Comparison of ENCODE assay signal across 19 mouse cellular contexts in the genomic region with DNA sequence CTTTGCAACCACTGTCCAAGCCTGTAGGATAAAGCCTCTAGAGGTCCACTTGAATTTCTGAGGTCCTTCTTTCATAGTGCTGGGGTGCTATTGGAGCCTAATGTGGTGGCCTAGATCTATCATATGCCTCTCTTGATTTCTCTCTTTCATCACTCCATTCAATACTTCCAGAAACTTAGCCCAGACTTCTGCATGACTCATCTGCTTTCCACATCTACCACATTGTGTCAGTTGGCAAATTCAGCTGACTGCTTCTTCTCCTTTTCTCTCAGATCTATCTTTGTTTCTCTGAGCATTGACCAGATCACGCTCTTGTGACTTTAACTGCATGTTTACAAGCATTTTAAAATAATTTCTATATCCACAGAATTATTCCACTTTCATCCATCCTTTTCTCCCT.
A peak's percentile ranks its signal among the peaks of the same experiment; 100 is the strongest.
DNase-seq lines count a peak whose midpoint lies in the region; ATAC-seq and TF ChIP-seq lines count a peak whose summit lies in the region.
"Had no signal": no experiment of that assay in that cellular context is flagged by ENCODE, and none has a peak within 500 bp of the region (broad histone marks: within the 10 kb centered on the region; RNA-seq: fewer than 3 reads in every experiment).

No protein-coding gene starts in this region.

- no peaks in the 10 kb centered on the region for H3K79me2 ChIP-seq in MEL (ENCODE audit: control insufficient read depth, insufficient read depth, low read length, poor library complexity)

- no peak for TF ChIP-seq RAD21 in MEL (IDR thresholded peaks at IDR 0.05; ENCODE audit: low read depth, low read length)

- no peaks in the 10 kb centered on the region for H3K9me3 ChIP-seq in MEL (replicated peaks; ENCODE audit: insufficient read depth, low read length)
- H3K9me3 ChIP-seq: forebrain, embryonic 15.5 days; kidney, embryonic 15.5 days; midbrain, embryonic 12.5 days had no signal

- no peak overlapping the region for H3K4me3 ChIP-seq in MEL (ENCODE audit: control insufficient read depth in 1 of 2, insufficient read depth in 1 of 2, low read depth in 2 of 2, low read length in 2 of 2)
- H3K4me3 ChIP-seq: forebrain, embryonic 15.5 days; gastrocnemius, adult 2 months; kidney, embryonic 15.5 days; midbrain, embryonic 12.5 days had no signal

- no peaks in the 10 kb centered on the region for H3K4me1 ChIP-seq in MEL (ENCODE audit: control insufficient read depth in 1 of 2, insufficient read depth in 2 of 2, low read length in 2 of 2)
- H3K4me1 ChIP-seq: forebrain, embryonic 15.5 days; kidney, embryonic 15.5 days; midbrain, embryonic 12.5 days had no signal

- ATAC-seq in granulocyte monocyte progenitor cell, adult 5-6 weeks (replicated peaks; ENCODE audit: poor library complexity, severe bottlenecking): peak; percentile 99
- ATAC-seq in neutrophil, adult 5-6 weeks (ENCODE audit: extremely low read depth, insufficient number of reproducible peaks, low FRiP score, poor library complexity, severe bottlenecking): peak; percentile 67; the same call in 1 of the 2 replicates
- ATAC-seq: forebrain, embryonic 15.5 days; hindbrain, embryonic 16.5 days; intestine, postnatal 0 days had no signal

- H3K27ac ChIP-seq in MEL (ENCODE audit: control insufficient read depth, low read depth, low read length): no peak overlapping the region
- H3K27ac ChIP-seq: forebrain, embryonic 15.5 days; gastrocnemius, adult 2 months; kidney, embryonic 15.5 days; liver, embryonic 14.5 days; midbrain, embryonic 12.5 days had no signal

- TF ChIP-seq POLR2A in MEL (IDR thresholded peaks at IDR 0.05; ENCODE audit: control insufficient read depth in 1 of 2, insufficient read depth in 1 of 2, low read depth in 1 of 2, low read length in 2 of 2, poor library complexity in 1 of 2): no peak

- no peak for TF ChIP-seq EP300 in MEL (IDR thresholded peaks at IDR 0.05; ENCODE audit: low read depth in 1 of 2, low read length in 2 of 2)

- H3K9ac ChIP-seq in MEL (ENCODE audit: control insufficient read depth, low read depth, low read length, poor library complexity, severe bottlenecking): no peak overlapping the region
- H3K9ac ChIP-seq: forebrain, embryonic 15.5 days; kidney, embryonic 15.5 days; liver, embryonic 14.5 days; midbrain, embryonic 12.5 days had no signal

- H3K36me3 ChIP-seq in MEL (ENCODE audit: control insufficient read depth in 1 of 2, insufficient read depth in 2 of 2, low read length in 2 of 2): no peaks in the 10 kb centered on the region
- H3K36me3 ChIP-seq: forebrain, embryonic 15.5 days; kidney, embryonic 15.5 days; midbrain, embryonic 12.5 days had no signal

- peak; percentile 49 for DNase-seq in lung, postnatal 36 days
- DNase-seq in lung, postnatal 10 days: no peak
- peak; percentile 4 for DNase-seq in MEL (ENCODE audit: low read depth, low spot score)
- DNase-seq in thymus, postnatal 0 days (ENCODE audit: low spot score): no peak
- DNase-seq in urinary bladder, postnatal 36 days (ENCODE audit: low spot score in 2 of 2): no peak
- DNase-seq: cerebellum, adult 9-11 months; gastrocnemius, adult 2 months; heart, postnatal 36 days; layer of hippocampus, postnatal 36 days; right cerebral cortex, postnatal 4 days; thymus, adult 2 months had no signal

- no peak for TF ChIP-seq CTCF in MEL (IDR thresholded peaks at IDR 0.05 in 2 of 3, conservative IDR thresholded peaks at IDR 0.05 in 1 of 3; ENCODE audit: control insufficient read depth in 1 of 3, insufficient read depth in 1 of 3, low read depth in 2 of 3, low read length in 3 of 3, poor library complexity in 1 of 3, severe bottlenecking in 1 of 3)

- H3K27me3 ChIP-seq in MEL (ENCODE audit: control insufficient read depth in 1 of 2, insufficient read depth in 2 of 2, low read length in 2 of 2): no peaks in the 10 kb centered on the region
- H3K27me3 ChIP-seq: forebrain, embryonic 15.5 days; kidney, embryonic 15.5 days; midbrain, embryonic 12.5 days had no signal

TF ChIP-seq in MEL, 35 proteins besides CTCF, POLR2A, EP300 and RAD21:
- no peak for TF ChIP-seq RCOR1 (IDR thresholded peaks at IDR 0.05; ENCODE audit: low read depth, low read length)
- peak; percentile 18; the same call in 1 of the 2 replicates for TF ChIP-seq ETS1 (IDR thresholded peaks at IDR 0.05; ENCODE audit: low read depth, low read length)
TF ChIP-seq in MEL: peak in this region for 1.

Comparison
In these comparisons a context has a peak if more than half of its experiments do, and no peak if none do; other contexts are left out.
1. DNase-seq: peak in lung, postnatal 36 days (single experiment) and MEL (single experiment); none in lung, postnatal 10 days (single experiment), thymus, postnatal 0 days (single experiment) and urinary bladder, postnatal 36 days (0 of 2).